Mouse (Mus musculus) embryonic stem cell, embryonic (primary cell): ENCODE measurements around the gene Kcnk12.

Experiments used
- CTCF ChIA-PET, 4 experiments: fragments of 300-600 bp in 2 of 4; fragments of 350-600 bp in 2 of 4; sonication (Branson Sonifier 250); formaldehyde crosslinking; loops; one replicate each; lab custom pipeline; 2022; ENCODE audit warnings: inconsistent platforms in 2 of 4; lab: Charles Lee
- POLR2A ChIA-PET, 4 experiments: fragments of 300-600 bp in 2 of 4; fragments of 350-600 bp in 2 of 4; sonication (Branson Sonifier 250); formaldehyde crosslinking; loops; one replicate each; lab custom pipeline; 2022; ENCODE audit warnings: antibody characterized with exemption in 4 of 4, inconsistent platforms in 1 of 4; lab: Charles Lee

Gene Kcnk12

GRCm38 (mm10) chr17:87763146-87763545 is 34.6 kb downstream of the Kcnk12 start:
- CTCF ChIA-PET, result interaction anchor here in 3 of 4 experiments (0.5 to 1.4 kb wide), 3 partner anchors 10 to 1292 kb away, joined by 4 to 12 read pairs (median 5); no protein-coding TSS in a partner anchor

GRCm38 (mm10) chr17:87760315-87760714 is 37.5 kb downstream of the Kcnk12 start:
- CTCF ChIA-PET, result interaction anchor here in 1 of 4 experiments (0.6 to 1.3 kb wide), 2 partner anchors 10 to 13 kb away, joined by 3 to 4 read pairs; no protein-coding TSS in a partner anchor
- POLR2A ChIA-PET, result interaction anchor here in 1 of 4 experiments (0.5 kb wide), 1 partner anchor 231 kb away, joined by 3 read pairs; no protein-coding TSS in a partner anchor

More at GRCm38 (mm10) chr17:87763146-87763545, 34.6 kb downstream of the Kcnk12 start:
- POLR2A ChIA-PET, result interaction anchor here in 1 of 4 experiments (0.8 kb wide), 2 partner anchors 15 to 63 kb away, joined by 3 read pairs; no protein-coding TSS in a partner anchor

- POLR2A ChIA-PET, result interaction anchor here in 2 of 4 experiments (0.7 to 2.5 kb wide), 7 partner anchors 9 to 228 kb away, joined by 3 to 7 read pairs (median 4); partner anchors contain the start of gene Msh6 (in 1 of the 2)
- CTCF ChIA-PET, result interaction anchor here in 1 of 4 experiments (1.0 to 1.3 kb wide), 2 partner anchors 11 to 80 kb away, joined by 3 read pairs; no protein-coding TSS in a partner anchor
Measured at GRCm38 (mm10) chr17:87745926-87746888, 51.6 kb downstream of the Kcnk12 start.

GRCm38 (mm10) chr17:87744985-87745925 is 52.5 kb downstream of the Kcnk12 start:
- CTCF ChIA-PET, result interaction anchor here in 1 of 4 experiments (0.6 to 1.3 kb wide), 3 partner anchors 12 to 107 kb away, joined by 3 read pairs; no protein-coding TSS in a partner anchor
- POLR2A ChIA-PET, result interaction anchor here in 3 of 4 experiments (0.6 to 2.5 kb wide), 10 partner anchors 10 to 461 kb away, joined by 3 to 7 read pairs (median 5); no protein-coding TSS in a partner anchor

GRCm38 (mm10) chr17:87739835-87740234 is 58.0 kb downstream of the Kcnk12 start:
- POLR2A ChIA-PET, result interaction anchor here in 2 of 4 experiments (1.7 to 3.7 kb wide), 4 partner anchors 12 to 235 kb away, joined by 5 to 18 read pairs (median 18); partner anchors contain the start of gene Msh6 (in 2 of the 2)
- CTCF ChIA-PET, result interaction anchor here in 3 of 4 experiments (0.6 to 1.6 kb wide), 6 partner anchors 9 to 209 kb away, joined by 3 to 7 read pairs (median 3); no protein-coding TSS in a partner anchor

GRCm38 (mm10) chr17:87737144-87737543 is 60.6 kb downstream of the Kcnk12 start:
- ChIA-PET CTCF (no interaction called here), POLR2A (interaction anchor here in 2 of 4 experiments (0.6 to 3.7 kb wide), 7 partner anchors 10 to 237 kb away, joined by 3 to 18 read pairs (median 6); partner anchors contain the start of gene Msh6 (in 1 of the 2))

GRCm38 (mm10) chr17:87734471-87734870 is 63.3 kb downstream of the Kcnk12 start:
- ChIA-PET CTCF (interaction anchor here in 1 of 4 experiments (0.6 kb wide), 1 partner anchor 267 kb away, joined by 3 read pairs; no protein-coding TSS in a partner anchor), POLR2A (interaction anchor here in 2 of 4 experiments (1.1 to 2.8 kb wide), 3 partner anchors 10 to 240 kb away, joined by 3 to 7 read pairs (median 5); no protein-coding TSS in a partner anchor)

GRCm38 (mm10) chr17:87731962-87732361 is 65.8 kb downstream of the Kcnk12 start:
- CTCF ChIA-PET, result interaction anchor here in 1 of 4 experiments (1.4 kb wide), 1 partner anchor 687 kb away, joined by 3 read pairs; no protein-coding TSS in a partner anchor
- POLR2A ChIA-PET, result interaction anchor here in 3 of 4 experiments (0.8 to 1.5 kb wide), 4 partner anchors 10 to 285 kb away, joined by 3 to 4 read pairs (median 3); partner anchors contain the start of genes Calm2 (in 1 of the 3) and Msh6 (in 1 of the 3)

GRCm38 (mm10) chr17:87726489-87727356 is 71.1 kb downstream of the Kcnk12 start:
- ChIA-PET POLR2A (interaction anchor here in 3 of 4 experiments (0.6 to 4.8 kb wide), 13 partner anchors 10 to 435 kb away, joined by 3 to 18 read pairs (median 4); partner anchors contain the start of gene Msh2 (in 2 of the 3)), CTCF (interaction anchor here in 3 of 4 experiments (0.5 to 0.7 kb wide), 5 partner anchors 14 to 307 kb away, joined by 3 to 6 read pairs (median 3); no protein-coding TSS in a partner anchor)

GRCm38 (mm10) chr17:87724727-87725126 is 73.1 kb downstream of the Kcnk12 start:
- POLR2A ChIA-PET, result interaction anchor here in 3 of 4 experiments (0.6 to 4.8 kb wide), 16 partner anchors 9 to 291 kb away, joined by 3 to 15 read pairs (median 4); partner anchors contain the start of gene Msh2 (in 1 of the 3)
- CTCF ChIA-PET, result interaction anchor here in 1 of 4 experiments (0.5 kb wide), 1 partner anchor 19 kb away, joined by 3 read pairs; no protein-coding TSS in a partner anchor

- POLR2A ChIA-PET, result interaction anchor here in 2 of 4 experiments (0.6 to 7.2 kb wide), 9 partner anchors 10 to 276 kb away, joined by 3 to 40 read pairs (median 5); partner anchors contain the start of gene Msh2 (in 1 of the 2)
- CTCF ChIA-PET, result no interaction called here
Measured at GRCm38 (mm10) chr17:87700101-87700500, 97.7 kb downstream of the Kcnk12 start.

GRCm38 (mm10) chr17:87698996-87699765 is 98.6 kb downstream of the Kcnk12 start:
- ChIA-PET POLR2A (interaction anchor here in 2 of 4 experiments (0.5 to 7.2 kb wide), 14 partner anchors 9 to 367 kb away, joined by 3 to 40 read pairs (median 5); partner anchors contain the start of genes Calm2 (in 1 of the 2) and Msh2 (in 1 of the 2)), CTCF (interaction anchor here in 1 of 4 experiments (0.7 kb wide), 1 partner anchor 11 kb away, joined by 4 read pairs; no protein-coding TSS in a partner anchor)

- ChIA-PET CTCF (interaction anchor here (0.5 to 0.7 kb wide), 4 partner anchors 21 to 1448 kb away, joined by 3 to 14 read pairs (median 4); no protein-coding TSS in a partner anchor), POLR2A (interaction anchor here (0.6 to 1.9 kb wide), 27 partner anchors 8 to 279 kb away, joined by 3 to 20 read pairs (median 4); partner anchors contain the start of genes Msh2 (in 2 of the 4) and Msh6 (in 1 of the 4))
Measured at GRCm38 (mm10) chr17:87696814-87697213, 101.0 kb downstream of the Kcnk12 start.

GRCm38 (mm10) chr17:87695874-87696465 is 101.8 kb downstream of the Kcnk12 start:
- POLR2A ChIA-PET, result interaction anchor here (0.6 to 3.1 kb wide), 23 partner anchors 9 to 280 kb away, joined by 3 to 23 read pairs (median 4); partner anchors contain the start of genes Msh2 (in 2 of the 4), Msh6 (in 2 of the 4) and Calm2 (in 1 of the 4)
- CTCF ChIA-PET, result interaction anchor here in 1 of 4 experiments (1.2 kb wide), 1 partner anchor 253 kb away, joined by 3 read pairs; no protein-coding TSS in a partner anchor
